Mouse (Mus musculus): ENCODE measurements around the gene Xlr3c. TPM values are rescaled to one million over a fixed set of nuclear protein-coding genes. Genes with fewer than 3 reads are reported as not detected.

Gene Xlr3c
- not detected for total RNA-seq (2023)

DNA sequence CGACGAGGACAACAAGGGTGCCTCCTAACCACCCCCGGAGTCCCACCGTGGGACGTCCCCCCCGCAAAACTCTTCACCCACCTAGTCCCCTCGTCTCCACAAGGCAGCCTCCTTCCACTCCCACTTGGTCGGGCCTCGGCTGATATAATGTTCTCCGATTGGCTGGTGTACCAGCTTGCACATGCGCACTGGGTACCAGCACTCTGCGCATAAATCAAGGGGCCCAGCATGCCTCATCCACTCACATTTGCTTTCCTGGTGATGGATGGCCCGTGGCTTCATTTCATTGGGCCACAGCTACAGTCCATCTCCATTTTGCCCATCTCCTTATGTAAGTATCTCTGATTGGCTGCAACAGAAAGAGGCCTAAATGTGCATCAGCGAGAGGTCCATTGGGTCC lies at the start of gene Xlr3c:
Gene Xlr3c (minus strand): TSS at position 121 of the 400 bp plus-strand sequence.

DNA sequence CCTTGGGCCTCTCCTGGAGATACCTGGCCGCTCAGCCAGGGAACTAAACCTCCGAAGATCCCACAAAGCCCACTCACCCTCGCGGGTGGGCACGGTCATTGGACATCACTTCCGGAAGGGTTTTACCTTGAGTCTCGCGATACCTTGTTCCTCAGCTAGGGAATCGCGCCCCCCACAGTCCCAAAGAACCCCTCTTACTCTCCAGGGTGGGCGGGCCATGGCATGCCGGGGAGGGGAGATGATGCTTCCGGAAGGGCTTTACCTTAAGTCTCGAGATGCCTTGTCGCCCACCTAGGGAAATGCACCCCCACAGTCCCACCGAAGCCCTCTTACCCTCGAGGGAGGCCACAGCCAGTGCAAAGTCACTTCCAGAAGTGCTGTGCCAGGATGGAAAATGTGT lies 27.7 kb upstream of the Xlr3c start, which contains the start of the genes Xlr5a and Xlr5c:
Gene Xlr5a (minus strand): TSS at position 101 of the 400 bp plus-strand sequence.
Gene Xlr5c (minus strand): TSS at position 101 of the 400 bp plus-strand sequence.

DNA sequence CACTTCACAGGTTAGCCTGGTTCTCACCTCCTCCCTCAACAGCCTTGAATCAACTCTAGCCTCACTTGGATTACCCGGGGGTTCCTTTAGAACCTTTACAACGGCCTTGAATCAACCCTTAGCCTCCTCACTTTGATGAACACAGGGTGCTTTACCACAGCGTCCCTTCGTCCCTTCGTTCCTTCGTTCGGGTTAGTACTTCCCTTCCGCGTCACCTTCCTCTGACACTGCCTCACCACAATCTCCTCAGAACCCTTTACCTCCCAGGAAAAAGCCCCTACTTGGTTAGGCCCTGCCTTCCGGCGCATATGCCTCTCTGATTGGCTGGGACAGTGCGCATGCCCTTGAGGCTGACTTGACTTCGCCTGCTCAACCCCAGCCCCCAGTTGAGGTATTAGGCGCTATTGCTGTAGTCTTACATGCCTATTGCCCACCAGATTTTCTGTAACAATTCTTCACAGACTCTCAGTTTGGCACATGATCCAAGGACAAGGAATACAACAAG lies 22.3 kb downstream of the Xlr3c start, which contains the start of gene Xlr4c:
Gene Xlr4c (minus strand): TSS at position 310 of the 505 bp plus-strand sequence.

DNA sequence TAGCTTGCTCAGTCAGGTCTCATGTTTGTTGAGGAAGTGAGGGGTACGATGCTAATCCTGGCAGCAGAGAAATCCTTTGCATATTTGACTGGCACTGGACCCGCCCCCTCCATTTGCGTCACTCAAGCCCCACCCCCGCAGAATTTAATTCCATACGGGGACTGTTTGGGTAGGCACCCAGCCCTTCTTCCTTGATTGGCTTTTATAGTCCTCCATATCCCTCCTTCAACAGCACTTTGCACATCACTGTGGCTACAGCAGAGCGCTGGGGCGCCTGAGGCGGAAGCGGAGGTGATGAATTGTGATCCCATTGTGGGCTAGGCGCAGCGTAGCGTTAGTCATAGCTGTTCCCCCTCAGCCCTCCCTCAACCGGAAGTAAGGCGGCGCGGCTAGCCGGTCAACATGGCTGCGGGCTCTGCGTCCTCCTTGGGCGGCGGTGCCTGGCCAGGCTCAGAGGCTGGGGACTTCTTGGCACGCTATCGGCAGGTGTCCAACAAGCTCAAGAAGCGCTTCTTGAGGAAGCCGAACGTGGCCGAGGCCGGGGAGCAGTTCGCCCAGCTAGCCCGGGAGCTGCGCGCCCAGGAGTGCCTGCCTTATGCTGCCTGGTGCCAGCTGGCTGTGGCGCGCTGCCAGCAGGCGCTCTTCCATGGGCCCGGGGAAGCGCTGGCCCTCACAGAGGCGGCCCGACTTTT lies 37.1 kb downstream of the Xlr3c start, which contains the start of gene F8a:
Gene F8a (plus strand): TSS at position 378 of the 692 bp plus-strand sequence.

DNA sequence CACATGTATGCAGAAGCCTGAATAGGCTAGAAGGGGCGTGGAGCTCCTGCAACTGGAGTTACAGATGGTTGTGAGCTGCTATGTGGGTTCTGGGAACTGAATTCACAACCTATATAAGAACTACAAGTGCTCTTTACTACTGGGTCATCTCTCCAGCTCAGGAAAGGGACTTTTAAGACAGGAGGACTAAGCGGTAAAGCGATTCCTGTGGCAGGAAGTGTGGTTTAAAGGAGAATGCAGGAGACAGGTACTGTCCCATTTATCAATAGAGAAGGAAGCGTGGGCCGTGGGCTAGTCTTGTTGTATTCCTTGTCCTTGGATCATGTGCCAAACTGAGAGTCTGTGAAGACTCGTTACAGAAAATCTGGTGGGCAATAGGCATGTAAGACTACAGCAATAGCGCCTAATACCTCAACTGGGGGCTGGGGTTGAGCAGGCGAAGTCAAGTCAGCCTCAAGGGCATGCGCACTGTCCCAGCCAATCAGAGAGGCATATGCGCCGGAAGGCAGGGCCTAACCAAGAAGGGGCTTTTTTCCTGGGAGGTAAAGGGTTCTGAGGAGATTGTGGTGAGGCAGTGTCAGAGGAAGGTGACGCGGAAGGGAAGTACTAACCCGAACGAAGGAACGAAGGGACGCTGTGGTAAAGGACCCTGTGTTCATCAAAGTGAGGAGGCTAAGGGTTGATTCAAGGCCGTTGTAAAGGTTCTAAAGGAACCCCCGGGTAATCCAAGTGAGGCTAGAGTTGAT lies 51.2 kb downstream of the Xlr3c start, which contains the start of gene Xlr4b:
Gene Xlr4b (plus strand): TSS at position 515 of the 746 bp plus-strand sequence.

Other genes starting within 250 kb of the Xlr3c start
- under 1 TPM in 1 of 2 experiments, not detected in 1; 0.67 TPM for gene Pnma5, start 228.3 kb downstream of the Xlr3c start, total RNA-seq (2023)
- not detected for gene Pnma3, start 200.6 kb downstream of the Xlr3c start, total RNA-seq (2023)
- 1 to 10 TPM; 2.9 to 5.5 TPM for gene Xlr4a, start 182.9 kb downstream of the Xlr3c start, total RNA-seq (2023)
- not detected for gene Xlr3a, start 168.3 kb downstream of the Xlr3c start, total RNA-seq (2023)
- gene Gm14685, start 148.3 kb downstream of the Xlr3c start, total RNA-seq (2023): not detected
- not detected for gene Xlr5b, start 116.6 kb downstream of the Xlr3c start, total RNA-seq (2023)
- not detected for gene DXBay18, start 115.9 kb downstream of the Xlr3c start, total RNA-seq (2023)
- gene Spin2d, start 88.4 kb downstream of the Xlr3c start, total RNA-seq (2023): not detected
- 10 to 100 TPM in 1 of 2 experiments, 1 to 10 TPM in 1; 2.1 to 12.0 TPM for gene Xlr3b, start 73.2 kb downstream of the Xlr3c start, total RNA-seq (2023)
- gene Xlr4b, start 51.1 kb downstream of the Xlr3c start, total RNA-seq (2023): 1 to 10 TPM; 5.7 to 7.0 TPM
- 1 to 10 TPM; 6.2 to 7.9 TPM for gene F8a, start 37.1 kb downstream of the Xlr3c start, total RNA-seq (2023)
- 1 to 10 TPM in 1 of 2 experiments, under 1 TPM in 1; 0.68 to 9.7 TPM for gene Xlr4c, start 22.3 kb downstream of the Xlr3c start, total RNA-seq (2023)
- not detected for gene Xlr5a, start 27.6 kb upstream of the Xlr3c start, total RNA-seq (2023)
- not detected for gene Xlr5c, start 27.6 kb upstream of the Xlr3c start, total RNA-seq (2023)
- gene Gm45015, start 71.5 kb upstream of the Xlr3c start, total RNA-seq (2023): not detected
- gene Zfp275, start 77.2 kb upstream of the Xlr3c start, total RNA-seq (2023): 10 to 100 TPM; 12.1 to 16.7 TPM
- not detected for gene Gm18336, start 133.3 kb upstream of the Xlr3c start, total RNA-seq (2023)
- not detected for gene Zfp92, start 145.7 kb upstream of the Xlr3c start, total RNA-seq (2023)
- gene Trex2, start 170.0 kb upstream of the Xlr3c start, total RNA-seq (2023): not detected
- 10 to 100 TPM in 1 of 2 experiments, 1 to 10 TPM in 1; 9.9 to 12.1 TPM for gene Haus7, start 193.7 kb upstream of the Xlr3c start, total RNA-seq (2023)
- 1 to 10 TPM in 1 of 2 experiments, under 1 TPM in 1; 0.82 to 1.1 TPM for gene Bgn, start 218.2 kb upstream of the Xlr3c start, total RNA-seq (2023)
- not detected for gene Atp2b3, start 237.7 kb upstream of the Xlr3c start, total RNA-seq (2023)